Mouse (Mus musculus) gastrocnemius, postnatal 10 days (tissue): Measurements from ENCODE around the gene Vcam1. TPM values are rescaled to one million over a fixed set of nuclear protein-coding genes. Genes with fewer than 3 reads are reported as not detected.

Source experiments
- DNase-seq: peaks from one replicate; pipeline ENCODE4 v3.0.0; 2021; ENCODE audit warnings: mixed read lengths
- total RNA-seq, 2 experiments: library from RNA; stranded (reverse); gene quantifications; 2 replicates each; pipeline ENCODE4 v1.2.3; 2021

Vcam1 gene
- total RNA-seq, 2 experiments from 2014 or later = 12.6 to 14.2 TPM

DNA sequence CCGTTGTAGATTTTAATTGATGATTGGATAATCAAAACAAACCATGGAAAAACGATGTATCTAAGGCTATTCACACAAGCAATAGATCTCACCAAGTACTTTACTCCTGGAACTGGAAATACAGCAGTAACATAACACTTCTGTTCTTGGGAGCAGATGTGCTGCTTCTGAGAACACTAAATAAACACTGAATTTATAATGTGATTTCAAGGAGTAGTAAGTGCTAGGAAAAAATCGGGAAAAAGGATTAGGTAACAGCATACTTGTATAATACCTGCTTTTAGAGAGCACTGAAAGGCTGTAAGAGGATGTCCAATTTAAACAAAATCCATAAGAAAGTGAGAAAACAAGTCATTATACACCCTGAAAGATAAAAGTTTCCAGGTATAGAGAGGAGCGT lies 43.5 kb downstream of the Vcam1 start:
- no peak for DNase-seq

DNA sequence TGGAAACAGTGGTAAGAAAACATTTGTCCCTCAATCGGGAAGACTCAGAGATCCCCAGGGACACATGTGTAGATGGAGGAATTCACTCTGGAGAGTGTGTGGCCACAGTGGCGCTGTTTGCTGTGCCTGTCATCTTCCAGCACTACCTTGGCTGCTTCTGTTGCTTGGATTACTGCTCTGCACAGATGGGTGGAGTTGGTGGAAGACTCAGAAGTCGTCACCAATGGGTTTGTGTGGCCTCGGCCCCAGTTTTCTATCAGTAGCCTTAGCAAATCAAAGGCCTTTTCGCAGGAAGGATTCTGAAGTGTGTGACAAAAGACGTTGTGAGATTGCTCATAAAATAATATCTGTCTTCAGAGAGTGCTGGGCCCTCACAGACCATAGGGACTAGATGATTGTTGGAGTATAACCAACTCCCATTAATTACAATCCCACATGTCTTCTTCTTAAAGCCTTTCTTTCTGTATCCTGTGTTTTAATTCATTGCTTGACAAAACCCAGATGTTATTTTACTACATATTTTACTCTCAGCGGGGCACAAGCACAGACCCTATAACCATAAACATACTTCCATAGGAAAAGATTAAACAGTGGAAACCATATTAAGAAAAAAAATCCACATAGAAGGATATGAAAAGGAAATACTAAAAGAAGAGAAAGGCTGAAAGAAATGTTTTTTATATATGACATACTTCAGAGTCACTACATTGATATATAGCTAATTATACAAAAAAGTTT lies 48.4 kb downstream of the Vcam1 start:
- DNase-seq = no peak

DNA sequence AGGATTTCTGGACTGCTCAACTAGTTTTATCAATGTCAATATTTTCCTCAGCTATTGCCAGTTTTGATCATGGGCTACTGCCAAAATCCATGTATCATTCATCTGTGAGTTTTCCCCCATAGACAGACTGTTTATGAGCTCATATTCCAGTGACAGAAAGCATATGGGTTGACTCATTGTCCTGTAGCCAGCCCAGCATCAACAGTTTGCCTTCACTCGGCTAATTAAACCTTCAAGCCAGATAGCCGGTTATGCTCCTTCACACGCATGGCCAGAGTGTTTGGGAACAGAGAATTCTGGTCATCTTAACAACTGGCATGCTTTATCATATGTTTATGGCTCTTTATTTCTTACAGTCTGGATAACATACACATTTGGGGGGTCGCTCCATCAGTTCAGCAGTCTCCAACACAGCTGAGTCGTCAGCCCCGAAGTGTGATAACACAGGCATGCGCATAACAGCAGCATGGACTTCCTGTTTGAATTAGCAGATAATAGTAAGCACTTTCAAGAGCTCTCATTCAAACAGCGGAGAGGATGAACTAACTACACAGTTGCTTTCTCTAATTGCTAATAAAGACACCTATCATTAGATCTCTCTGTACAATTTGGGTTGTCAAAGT lies 49.2 kb downstream of the Vcam1 start:
- no peak for DNase-seq

DNA sequence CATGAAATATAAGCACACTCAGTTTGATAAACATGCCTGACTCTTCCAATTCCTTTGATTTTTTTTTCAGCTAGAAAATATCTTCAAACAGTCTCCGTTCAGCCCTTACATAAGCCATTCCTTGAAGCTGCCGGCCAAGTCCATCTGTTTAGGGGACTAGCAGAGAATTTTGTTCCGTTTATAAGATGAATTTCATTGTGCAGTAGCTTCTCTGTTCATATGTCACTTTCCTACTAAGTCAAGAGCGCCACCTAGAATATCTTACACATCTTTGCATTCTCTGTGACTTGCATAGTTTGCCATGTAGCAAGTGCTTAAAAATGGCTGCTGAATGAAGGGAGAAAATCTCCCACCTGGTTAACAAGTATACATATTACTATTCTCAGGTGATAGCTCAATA lies 51.0 kb downstream of the Vcam1 start:
- DNase-seq = no peak

DNA sequence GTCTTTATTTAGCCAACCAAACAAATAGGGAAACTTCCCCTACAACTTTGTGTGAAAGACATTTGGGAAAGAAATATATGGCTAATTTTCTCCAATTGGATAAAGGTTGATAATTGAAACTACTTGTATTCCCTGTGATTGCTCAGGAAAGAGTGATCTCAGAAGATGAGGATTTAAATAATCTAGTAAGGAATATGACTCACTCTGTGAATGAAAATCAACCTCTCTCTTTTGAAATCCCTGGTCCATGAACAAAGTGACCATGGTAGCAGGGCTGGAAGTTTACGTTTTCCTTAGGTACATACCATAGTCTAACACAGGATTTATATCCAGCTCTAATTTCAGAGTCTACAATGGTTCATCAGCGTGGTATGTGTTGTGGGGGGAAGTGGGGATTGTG lies 52.7 kb downstream of the Vcam1 start:
- DNase-seq = no peak

DNA sequence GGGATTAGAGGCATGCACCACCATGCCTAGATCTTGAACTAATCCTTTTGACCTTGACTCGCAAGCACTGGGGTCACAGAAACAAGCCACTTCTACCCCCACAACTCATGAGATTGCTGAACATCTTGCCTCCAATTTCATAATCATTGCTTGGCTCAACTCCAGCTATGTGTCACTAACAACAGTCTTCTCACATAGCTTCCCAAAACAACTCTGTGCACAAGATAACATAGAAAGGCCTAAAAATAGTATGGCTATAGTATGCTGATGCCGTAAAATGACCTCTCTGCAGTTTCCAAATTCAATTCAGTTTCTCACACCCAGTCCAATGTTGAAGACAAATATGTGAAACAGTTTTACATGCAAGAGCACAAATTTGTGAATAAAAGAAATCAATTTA lies 56.9 kb downstream of the Vcam1 start:
- DNase-seq = no peak

DNA sequence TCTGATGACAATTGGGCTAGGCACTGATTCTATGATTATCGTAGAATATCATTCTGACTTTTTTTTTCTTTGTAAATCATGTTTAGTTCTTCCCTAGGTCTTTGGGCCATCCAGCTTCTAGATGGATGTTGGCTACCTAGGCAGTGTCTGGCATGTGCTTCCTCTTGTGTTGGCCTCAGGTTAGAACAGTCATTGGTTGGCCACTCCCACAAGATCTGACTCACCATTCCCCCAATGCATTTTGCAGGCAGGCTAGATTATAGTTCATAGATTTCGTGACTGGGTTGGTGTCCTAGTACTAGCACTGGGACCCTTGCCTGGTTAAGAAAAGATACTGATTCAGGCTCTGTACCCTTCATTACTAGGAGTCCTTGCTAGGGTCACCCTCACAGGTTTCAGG lies 67.3 kb downstream of the Vcam1 start:
- no peak for DNase-seq

DNA sequence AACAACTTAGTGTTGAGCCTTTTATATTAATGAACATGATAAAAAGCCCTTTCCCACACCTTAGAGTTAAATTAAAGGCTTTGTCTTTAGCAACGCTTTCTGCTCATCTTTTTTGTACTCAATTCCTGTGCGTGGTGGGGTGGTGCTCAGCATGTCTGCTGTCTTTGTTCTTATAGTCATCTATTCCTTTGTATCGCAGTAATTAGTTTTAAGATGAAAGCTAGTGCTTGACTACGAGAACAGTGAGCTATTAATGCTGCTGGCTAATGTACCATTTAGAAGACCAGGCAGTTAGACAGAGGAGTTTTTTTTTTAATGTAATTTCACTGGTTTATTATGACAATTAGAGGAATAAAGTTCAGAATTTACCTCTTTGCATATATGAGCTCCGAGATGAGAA lies 69.2 kb downstream of the Vcam1 start:
- no peak for DNase-seq

Other genes starting within 250 kb of the Vcam1 start
- gene Dph5, start 241.9 kb downstream of the Vcam1 start, total RNA-seq = 10 to 100 TPM in 1 of 2 experiments, 1 to 10 TPM in 1; 9.9 to 10.4 TPM
- 10 to 100 TPM; 16.1 to 22.2 TPM for gene Slc30a7, start 122.3 kb downstream of the Vcam1 start, total RNA-seq
- gene Extl2, start 122.2 kb downstream of the Vcam1 start, total RNA-seq = 10 to 100 TPM; 15.1 to 17.9 TPM
- under 1 TPM; 0.09 to 0.12 TPM for gene Gpr88, start 123.8 kb upstream of the Vcam1 start, total RNA-seq